Mouse (Mus musculus) stomach, postnatal 0 days (tissue): ENCODE data around the gene Dbi. TPM values are rescaled to one million over a fixed set of nuclear protein-coding genes. Genes with fewer than 3 reads are reported as not detected.
A peak's percentile ranks its signal among the peaks of the same experiment; 100 is the strongest.

Experiments used
- ATAC-seq: fragments of 200-750 bp; cut with Nextera tagmentation; 2 replicates; pipeline ENCODE4 v1.8.0; 2017; ENCODE audit not compliant: low FRiP score, low TSS enrichment
- DNase-seq: peaks from one replicate; pipeline ENCODE4 v3.0.0-alpha.2; 2016; ENCODE audit warnings: low spot score
- H3K27ac ChIP-seq: fragments of 300-500 bp; sonication (generic); replicated peaks from 2 replicates; pipeline ENCODE4 v1.5.1; 2014; ENCODE audit warnings: mild to moderate bottlenecking, control low read depth
- H3K27me3 ChIP-seq: fragments of 300-500 bp; sonication (generic); 2 replicates; pipeline ENCODE4 v1.6.1; 2014; ENCODE audit warnings: low read length; ENCODE audit not compliant: control insufficient read depth, insufficient read depth
- H3K36me3 ChIP-seq: fragments of 300-500 bp; sonication (generic); 2 replicates; pipeline ENCODE4 v1.6.1; 2014; ENCODE audit warnings: low read length, mixed read lengths; ENCODE audit not compliant: control insufficient read depth, insufficient read depth
- H3K4me1 ChIP-seq: fragments of 300-500 bp; sonication (generic); replicated peaks from 2 replicates; pipeline ENCODE4 v1.6.1; 2014; ENCODE audit warnings: antibody characterized with exemption; ENCODE audit not compliant: control insufficient read depth, insufficient read depth
- H3K4me2 ChIP-seq: fragments of 300-500 bp; sonication (generic); replicated peaks from 2 replicates; pipeline ENCODE4 v1.6.1; 2014; ENCODE audit warnings: low read depth, mild to moderate bottlenecking, control low read depth, moderate library complexity
- H3K4me3 ChIP-seq: fragments of 300-500 bp; sonication (generic); 2 replicates; pipeline ENCODE4 v1.5.1; 2014; ENCODE audit warnings: low read depth, low read length, control low read depth
- H3K9ac ChIP-seq: fragments of 300-500 bp; sonication (generic); 2 replicates; pipeline ENCODE4 v1.6.1; 2014; ENCODE audit warnings: mild to moderate bottlenecking, low read length, control low read depth, mixed read lengths
- H3K9me3 ChIP-seq: fragments of 300-500 bp; sonication (generic); 2 replicates; pipeline ENCODE4 v1.6.1; 2016; ENCODE audit warnings: low read length; ENCODE audit not compliant: control insufficient read depth
- CTCF ChIP-seq: IDR thresholded peaks from 2 replicates; pipeline ENCODE4 v1.5.1; 2016; ENCODE audit warnings: antibody characterized with exemption, low read depth, mild to moderate bottlenecking, moderate library complexity
- EP300 ChIP-seq: optimal IDR thresholded peaks from 2 replicates; pipeline ENCODE3; 2016; ENCODE audit warnings: antibody characterized with exemption
- WGBS: fragments of 180-500 bp; shearing (Covaris S2); extraction: QIAGEN DNeasy Blood & Tissue Kit; methylation state at CpG from one replicate; pipeline ENCODE4 v1.1.7; 2014; 5-methylcytosine and 5-hydroxymethylcytosine counted together
- polyA plus RNA-seq: library from polyadenylated mRNA; unstranded; fragments of >200 nt; fragmentation: Nextera tagmentation; extraction: Ambion mirVana; gene quantifications from 2 replicates; pipeline ENCODE4 v1.2.1, GENCODE M21; 2015

Gene Dbi
- polyA plus RNA-seq, 1 experiment from 2014 or later = 1,741 TPM

DNA sequence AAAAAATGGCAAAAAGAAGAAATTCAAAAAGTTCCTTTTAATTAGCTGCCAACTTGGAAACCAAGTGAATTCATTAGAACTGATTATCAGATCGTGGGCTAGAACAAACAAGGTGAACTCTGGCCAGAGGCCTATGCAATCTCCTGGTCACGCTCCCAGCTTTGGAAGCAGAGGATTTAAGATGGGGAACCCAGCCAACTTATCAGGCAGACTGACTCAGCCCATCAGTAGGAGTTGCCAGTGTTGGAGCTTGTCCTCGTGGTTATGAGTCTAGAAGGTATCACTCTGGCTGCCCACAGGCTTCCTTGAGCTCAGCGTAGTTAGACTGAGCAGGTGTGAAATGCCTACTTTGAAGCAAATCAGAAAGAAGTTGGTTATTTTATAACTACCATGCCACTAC, 4.0 kb upstream of the Dbi start:
- no peak overlapping the region for H3K4me2 ChIP-seq
- no peaks in the 10 kb centered on the region for H3K36me3 ChIP-seq
- ATAC-seq (no peak), DNase-seq (peak; percentile 53)
- WGBS = 37% methylated on average over 4 of the region's 4 CpGs
- no peak for TF ChIP-seq CTCF
- TF ChIP-seq EP300 = no peak
- H3K27ac ChIP-seq = no peak overlapping the region
- no peaks in the 10 kb centered on the region for H3K9me3 ChIP-seq
- peaks cover 4% of the 10 kb centered on the region; the same call in 1 of the 2 replicates for H3K4me1 ChIP-seq
- no peak overlapping the region for H3K9ac ChIP-seq
- no peaks in the 10 kb centered on the region for H3K27me3 ChIP-seq
- H3K4me3 ChIP-seq = no peak overlapping the region

DNA sequence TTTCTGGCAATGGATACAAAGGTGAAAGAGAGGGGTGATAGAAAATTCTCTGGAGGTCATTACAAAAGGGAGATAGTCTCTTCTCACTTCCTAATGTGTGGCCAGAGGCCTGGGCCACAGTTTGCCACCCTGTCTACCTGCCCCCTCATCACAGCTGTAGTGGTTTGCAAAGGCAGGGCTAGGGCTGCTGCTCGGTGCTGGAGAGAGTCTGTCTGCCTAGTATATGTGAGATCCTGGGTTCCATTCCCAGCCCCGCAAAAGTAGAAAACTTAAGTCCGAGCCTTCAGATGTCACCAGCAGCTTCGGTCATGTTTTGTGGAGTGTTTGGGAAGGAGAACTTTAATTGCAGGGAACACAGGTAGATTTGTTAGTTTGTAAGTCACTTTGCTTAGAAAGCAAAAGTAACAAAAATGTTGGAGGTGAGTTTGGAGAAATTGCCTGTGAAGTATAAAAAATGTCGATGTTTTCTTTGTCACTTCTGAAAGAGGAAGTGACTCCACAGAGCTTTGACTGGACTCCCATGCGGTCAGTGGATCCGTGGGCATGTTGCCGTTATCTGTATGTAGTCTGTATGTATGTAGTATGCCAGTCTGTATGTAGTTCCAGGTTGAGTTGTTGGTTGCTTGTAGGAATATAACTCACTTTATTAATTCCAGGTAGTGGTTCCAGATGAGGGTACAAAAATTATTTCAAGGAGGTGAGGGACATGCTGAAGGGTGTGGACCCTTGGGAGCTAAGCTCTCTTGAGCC, 1.9 kb upstream of the Dbi start:
- H3K4me2 ChIP-seq = no peak overlapping the region
- H3K27me3 ChIP-seq = no peaks in the 10 kb centered on the region
- no peaks in the 10 kb centered on the region for H3K36me3 ChIP-seq
- H3K27ac ChIP-seq = peak overlapping the region; percentile 35; the same call in 1 of the 2 replicates
- H3K4me3 ChIP-seq = no peak overlapping the region
- no peak overlapping the region for H3K9ac ChIP-seq
- ATAC-seq (no peak), DNase-seq (no peak)
- H3K9me3 ChIP-seq = no peaks in the 10 kb centered on the region
- TF ChIP-seq EP300 (no peak), CTCF (no peak)
- WGBS = 93% methylated on average over 8 of the region's 8 CpGs
- peaks cover 5% of the 10 kb centered on the region; the same call in 1 of the 2 replicates for H3K4me1 ChIP-seq

DNA sequence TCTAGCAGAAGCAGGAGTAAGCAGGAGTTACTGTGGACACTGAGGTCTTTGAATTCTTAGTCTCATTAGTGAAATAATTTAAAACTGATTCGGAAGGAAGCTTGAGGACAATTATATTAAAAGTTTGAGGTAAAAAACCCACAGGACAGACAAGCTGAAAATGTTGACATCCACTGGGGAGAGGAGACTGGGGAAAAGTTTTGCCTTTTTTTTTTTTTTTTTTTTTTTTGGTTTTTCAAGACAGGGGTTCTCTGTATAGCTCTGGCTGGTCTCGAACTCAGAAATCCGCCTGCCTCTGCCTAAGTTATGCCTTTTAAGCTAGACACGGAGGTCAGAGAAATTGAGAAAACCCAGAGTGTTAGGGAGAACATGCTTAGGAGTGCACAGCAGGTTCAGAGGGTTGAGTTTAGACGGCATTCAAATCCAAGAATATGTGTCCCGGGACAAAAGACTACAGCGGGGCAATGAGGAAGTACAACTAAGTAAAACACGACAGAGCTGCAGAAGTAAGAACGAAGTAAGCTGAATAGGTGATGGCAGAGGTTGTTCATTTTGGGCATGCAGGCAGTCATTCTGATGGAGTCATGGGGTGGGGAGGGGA, 1.2 kb upstream of the Dbi start:
- Histone ChIP-seq H3K4me1 (peaks cover 5% of the 10 kb centered on the region; the same call in 1 of the 2 replicates), H3K27me3 (no peaks in the 10 kb centered on the region), H3K4me3 (no peak overlapping the region), H3K36me3 (no peaks in the 10 kb centered on the region), H3K9me3 (no peaks in the 10 kb centered on the region), H3K27ac (peak overlapping the region; percentile 96), H3K9ac (peak overlapping the region; percentile 61), H3K4me2 (peak overlapping the region; percentile 75)
- TF ChIP-seq EP300 = no peak
- no peak for TF ChIP-seq CTCF
- WGBS = 76% methylated on average over 9 of the region's 9 CpGs
- no peak for ATAC-seq
- no peak for DNase-seq

DNA sequence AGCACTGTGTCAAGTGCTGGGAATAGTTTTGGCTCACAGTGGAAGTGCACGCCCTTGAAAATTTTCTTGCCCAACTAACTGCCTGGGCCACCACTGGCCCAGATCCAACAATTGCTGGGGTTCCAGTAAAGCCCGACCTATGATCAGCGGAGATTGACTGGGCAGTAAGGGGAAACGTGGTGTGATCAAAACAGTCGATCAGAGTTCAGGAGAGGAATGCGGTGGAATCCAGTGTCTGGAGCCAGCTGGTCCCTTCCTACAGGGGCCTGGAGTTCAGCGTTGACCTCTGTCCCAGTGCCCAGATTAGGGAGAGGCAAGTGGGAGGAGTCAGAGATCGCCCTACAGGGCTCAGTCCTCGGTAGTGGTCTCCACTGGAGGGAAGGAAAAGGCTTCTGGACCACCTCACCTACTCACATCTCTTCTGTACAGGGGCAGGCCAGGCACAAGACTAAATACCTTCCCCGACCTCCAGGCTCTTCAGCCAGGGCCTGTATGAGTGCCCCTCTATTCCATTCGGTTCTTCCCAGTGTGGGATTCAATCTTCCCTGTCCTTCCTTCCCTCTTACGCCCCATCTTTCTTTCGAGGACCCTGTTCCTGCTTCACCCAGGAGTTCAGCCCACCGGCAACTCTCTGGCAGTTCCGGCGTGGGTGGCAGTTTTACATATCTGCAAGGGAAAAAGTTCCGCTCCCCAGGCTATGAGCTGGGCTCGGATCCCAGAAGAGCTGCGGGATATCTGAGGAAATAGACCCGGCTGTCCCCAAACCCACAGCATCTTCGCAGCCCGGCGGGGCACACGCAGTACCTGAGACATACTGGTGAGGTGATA, 523 bp downstream of the Dbi start:
- no peaks in the 10 kb centered on the region for H3K9me3 ChIP-seq
- DNase-seq = peak; percentile 65
- H3K27me3 ChIP-seq = no peaks in the 10 kb centered on the region
- peaks cover 7% of the 10 kb centered on the region for H3K36me3 ChIP-seq
- peaks cover 5% of the 10 kb centered on the region; the same call in 1 of the 2 replicates for H3K4me1 ChIP-seq
- peak overlapping the region; percentile 75 for H3K4me2 ChIP-seq
- peak overlapping the region; percentile 74 for H3K9ac ChIP-seq
- 2% methylated on average over 24 of the region's 24 CpGs for WGBS
- peak overlapping the region; percentile 53 for H3K4me3 ChIP-seq
- peak overlapping the region; percentile 96 for H3K27ac ChIP-seq
- no peak for TF ChIP-seq CTCF
- TF ChIP-seq EP300 = no peak
- peak; percentile 68 for ATAC-seq

GRCm38 (mm10) chr1:120119389-120119788, 1.5 kb downstream of the Dbi start:
- Histone ChIP-seq H3K9ac (peak overlapping the region; percentile 74; the same call in 1 of the 2 replicates), H3K27me3 (no peaks in the 10 kb centered on the region), H3K36me3 (peaks cover 16% of the 10 kb centered on the region), H3K27ac (0 out of 2 replicates have a peak overlapping the region, but pooled peaks have one; percentile 96), H3K4me3 (peak overlapping the region; percentile 53; the same call in 1 of the 2 replicates), H3K9me3 (no peaks in the 10 kb centered on the region), H3K4me2 (peak overlapping the region; percentile 75), H3K4me1 (peaks cover 5% of the 10 kb centered on the region; the same call in 1 of the 2 replicates)
- WGBS = 68% methylated on average over 4 of the region's 4 CpGs
- ATAC-seq (no peak), DNase-seq (no peak)
- TF ChIP-seq CTCF (no peak), EP300 (no peak)
